Mouse (Mus musculus): Measurements from ENCODE around the gene Rnf180.
"Not testable (repeated sequence)": the region's sequence is repeated elsewhere in the genome, so short reads cannot be mapped to it uniquely, and the experiment has no call there.

Gene Rnf180

DNA sequence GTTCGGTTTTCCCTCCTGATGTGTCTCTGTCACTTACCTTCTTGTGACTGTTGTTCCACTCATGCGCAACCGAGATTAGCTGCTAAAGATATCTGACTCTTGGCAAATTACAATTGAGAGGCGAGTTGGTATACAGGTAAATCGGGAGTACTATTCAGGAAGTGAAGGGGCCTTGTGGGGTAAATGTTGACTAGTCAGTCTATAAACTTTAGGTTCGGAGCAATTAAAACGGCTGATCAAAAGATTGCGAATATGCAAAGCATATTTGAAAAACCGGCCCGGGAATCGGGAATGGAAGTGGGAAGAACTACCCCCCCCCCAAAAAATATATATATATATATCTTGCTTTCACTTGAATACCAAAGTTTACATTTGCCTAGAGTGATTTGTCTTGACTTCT lies at the start of gene Rnf180:
Gene Rnf180 (minus strand): TSS at position 101 of the 400 bp plus-strand sequence.
- no peak for DNase-seq (ENCODE audit: low read depth, low spot score)
- Histone ChIP-seq H3K27me3 (ENCODE audit: control insufficient read depth, insufficient read depth, low read length, poor library complexity, severe bottlenecking) (no peaks in the 10 kb centered on the region), H3K36me3 (ENCODE audit: control insufficient read depth, insufficient read depth, low read length, poor library complexity, severe bottlenecking) (no peaks in the 10 kb centered on the region)

DNA sequence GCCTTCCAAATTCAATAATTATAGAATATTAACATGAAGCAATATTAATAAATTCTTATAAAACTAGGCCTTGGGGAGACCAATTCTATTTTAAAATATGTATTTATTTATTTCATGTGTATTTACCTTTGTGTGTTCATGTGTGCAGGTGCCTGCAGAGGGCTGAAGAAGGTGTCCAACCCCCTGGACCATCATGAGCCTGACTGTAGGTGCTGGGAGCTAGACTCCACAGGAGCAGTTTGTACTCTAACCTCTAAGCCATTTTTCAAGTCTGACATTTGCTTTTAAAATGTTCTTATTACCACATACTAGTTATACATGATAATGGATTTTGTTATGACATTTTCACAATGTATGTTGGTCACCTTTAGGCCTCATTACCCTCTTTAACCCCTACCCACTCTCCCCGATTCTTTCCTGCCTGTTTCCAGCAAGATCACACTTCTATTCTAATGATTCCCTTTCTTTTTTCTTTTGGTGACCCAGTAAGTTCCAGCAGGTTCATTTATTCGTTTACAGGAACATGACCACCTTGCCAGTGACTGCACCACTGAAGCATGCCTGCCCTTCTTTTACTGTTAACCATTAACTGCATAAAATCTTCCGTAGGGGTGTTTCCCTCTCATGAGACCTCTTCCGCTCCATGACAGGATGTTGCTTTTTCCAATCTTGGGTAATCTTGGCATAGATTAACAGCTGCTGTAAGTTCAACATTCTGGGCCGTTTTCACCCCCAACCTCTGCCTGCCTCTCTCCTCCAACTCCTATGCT lies 36.8 kb upstream of the Rnf180 start:
- no peaks in the 10 kb centered on the region for H3K36me3 ChIP-seq (ENCODE audit: control insufficient read depth, insufficient read depth, low read length, poor library complexity, severe bottlenecking)
- no peak for DNase-seq (ENCODE audit: low read depth, low spot score)
- H3K27me3 ChIP-seq (ENCODE audit: control insufficient read depth, insufficient read depth, low read length, poor library complexity, severe bottlenecking) = no peaks in the 10 kb centered on the region

DNA sequence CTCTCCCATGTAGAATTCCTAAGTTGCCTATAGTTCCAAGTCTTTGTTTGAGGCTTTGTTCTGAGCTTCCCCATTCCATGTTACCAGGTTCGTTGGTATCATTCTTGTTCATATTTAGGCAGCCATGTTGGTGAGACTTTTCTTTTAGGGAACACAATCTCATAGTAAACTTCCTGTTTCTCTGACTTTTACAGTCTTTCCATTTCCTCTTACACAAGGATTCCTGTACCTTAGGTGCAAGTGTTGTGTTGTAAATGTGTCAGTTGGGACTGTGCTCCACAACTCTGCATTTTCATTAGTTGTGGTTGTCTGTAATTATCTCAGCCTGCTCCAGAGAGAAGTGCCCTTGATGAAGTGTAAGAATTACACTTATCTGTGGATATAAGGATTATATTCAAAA lies 32.3 kb upstream of the Rnf180 start:
- no peaks in the 10 kb centered on the region for H3K27me3 ChIP-seq (ENCODE audit: control insufficient read depth, insufficient read depth, low read length, poor library complexity, severe bottlenecking)
- no peak for DNase-seq (ENCODE audit: low read depth, low spot score)

DNA sequence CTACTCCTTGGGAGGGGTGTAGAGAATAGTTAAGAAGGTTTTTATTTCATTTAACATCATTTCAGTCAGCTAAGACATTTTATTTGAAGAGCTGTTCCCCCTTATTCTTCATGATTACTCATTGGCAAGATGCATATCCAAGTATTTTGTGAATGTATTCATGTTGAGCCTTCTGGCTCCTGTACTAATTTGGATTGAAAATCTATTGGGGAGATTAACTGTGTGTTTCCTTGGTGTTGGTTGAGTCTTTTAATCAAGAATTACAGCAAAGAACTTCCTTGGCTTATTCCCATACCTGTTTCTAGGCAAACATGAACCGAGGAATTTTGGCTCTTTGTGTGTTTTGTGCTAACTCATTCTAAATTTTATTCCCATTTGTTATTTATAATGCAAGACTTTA lies 22.3 kb upstream of the Rnf180 start:
- DNase-seq (ENCODE audit: low read depth, low spot score) = no peak
- no peaks in the 10 kb centered on the region for H3K27me3 ChIP-seq (ENCODE audit: control insufficient read depth, insufficient read depth, low read length, poor library complexity, severe bottlenecking)
- H3K36me3 ChIP-seq (ENCODE audit: control insufficient read depth, insufficient read depth, low read length, poor library complexity, severe bottlenecking) = no peaks in the 10 kb centered on the region

More for the DNA sequence above, 32.3 kb upstream of the Rnf180 start:
- no peaks in the 10 kb centered on the region for H3K36me3 ChIP-seq (ENCODE audit: control insufficient read depth, insufficient read depth, low read length, poor library complexity, severe bottlenecking)

DNA sequence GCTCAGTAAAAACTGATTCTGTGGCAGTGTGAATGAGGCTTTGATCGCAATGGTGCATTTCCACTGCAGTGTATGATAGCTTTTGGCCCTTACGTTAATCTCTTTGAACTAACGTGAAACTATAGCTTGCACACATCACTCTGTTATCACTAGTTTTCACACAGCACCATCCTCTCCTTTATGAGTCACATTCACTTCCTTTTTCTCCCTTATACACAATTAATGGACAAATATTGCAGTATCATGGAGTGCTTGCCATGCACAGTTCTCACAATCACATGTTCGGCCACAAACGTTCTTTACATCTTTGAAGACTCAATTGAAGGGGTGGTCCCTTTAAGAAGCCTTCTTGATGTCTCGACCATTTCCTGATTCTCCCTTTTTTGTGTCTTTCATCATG lies 21.4 kb upstream of the Rnf180 start:
- no peaks in the 10 kb centered on the region for H3K27me3 ChIP-seq (ENCODE audit: control insufficient read depth, insufficient read depth, low read length, poor library complexity, severe bottlenecking)
- H3K36me3 ChIP-seq (ENCODE audit: control insufficient read depth, insufficient read depth, low read length, poor library complexity, severe bottlenecking) = no peaks in the 10 kb centered on the region
- no peak for DNase-seq (ENCODE audit: low read depth, low spot score)

DNA sequence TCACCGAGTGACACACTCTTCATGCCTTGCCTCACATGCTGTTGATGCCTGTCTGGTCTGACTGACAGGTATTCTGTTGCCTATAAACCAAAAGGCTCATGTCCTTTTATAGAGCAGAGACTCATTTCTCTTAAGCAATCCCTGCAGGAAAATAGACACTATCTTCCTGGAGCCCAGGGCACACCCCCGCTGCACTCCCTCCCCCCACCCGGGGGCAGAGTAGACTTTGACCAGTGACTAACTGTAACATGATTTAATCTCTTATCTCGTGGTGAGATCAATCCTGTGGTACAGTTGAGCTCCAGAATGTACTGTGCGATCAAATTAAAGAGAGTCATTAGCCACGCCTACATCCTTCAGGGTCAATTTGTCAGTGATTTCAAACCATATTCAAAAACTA lies 18.1 kb upstream of the Rnf180 start:
- Histone ChIP-seq H3K36me3 (ENCODE audit: control insufficient read depth, insufficient read depth, low read length, poor library complexity, severe bottlenecking) (no peaks in the 10 kb centered on the region), H3K27me3 (ENCODE audit: control insufficient read depth, insufficient read depth, low read length, poor library complexity, severe bottlenecking) (no peaks in the 10 kb centered on the region)
- no peak for DNase-seq (ENCODE audit: low read depth, low spot score)

DNA sequence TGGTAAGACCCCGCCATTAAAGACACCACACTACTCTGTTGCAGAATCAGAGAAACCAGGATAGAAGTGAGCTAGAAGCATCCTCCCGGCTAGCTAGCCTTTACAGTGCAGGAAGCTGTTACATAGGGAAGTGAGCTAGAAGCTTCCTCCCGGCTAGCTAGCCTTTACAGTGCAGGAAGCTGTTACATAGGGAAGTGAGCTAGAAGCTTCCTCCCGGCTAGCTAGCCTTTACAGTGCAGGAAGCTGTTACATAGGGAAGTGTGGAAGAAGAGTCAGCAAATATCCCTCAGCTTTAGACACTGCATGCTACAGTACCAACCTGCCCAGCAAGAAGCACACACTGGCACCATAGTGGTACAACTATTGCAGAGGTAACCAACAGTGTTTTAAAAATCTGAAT lies 15.9 kb upstream of the Rnf180 start:
- not testable (repeated sequence) for H3K36me3 ChIP-seq (ENCODE audit: control insufficient read depth, insufficient read depth, low read length, poor library complexity, severe bottlenecking)

DNA sequence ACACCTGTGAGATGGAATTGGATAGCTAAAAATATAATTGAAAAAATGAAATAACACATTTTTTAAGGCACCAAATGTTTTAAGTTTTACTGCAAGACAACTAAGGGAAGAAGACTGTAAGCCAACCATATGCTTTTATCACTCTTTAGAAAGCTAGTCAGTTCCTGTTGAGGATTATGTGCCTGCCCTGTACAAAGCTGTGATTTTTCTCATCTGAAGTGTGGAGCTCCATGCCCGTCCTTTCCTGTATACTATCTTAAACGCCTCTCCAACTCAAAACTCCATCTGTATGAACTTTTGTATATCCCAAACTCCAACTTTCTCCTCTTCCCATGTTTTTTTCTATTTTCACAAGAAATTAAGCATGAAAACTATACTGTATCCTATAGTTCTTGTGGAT lies 10.9 kb upstream of the Rnf180 start:
- DNase-seq (ENCODE audit: low read depth, low spot score) = no peak
- no peaks in the 10 kb centered on the region for H3K36me3 ChIP-seq (ENCODE audit: control insufficient read depth, insufficient read depth, low read length, poor library complexity, severe bottlenecking)

More for the DNA sequence above, 15.9 kb upstream of the Rnf180 start:
- not testable (repeated sequence) for H3K27me3 ChIP-seq (ENCODE audit: control insufficient read depth, insufficient read depth, low read length, poor library complexity, severe bottlenecking); DNase-seq (ENCODE audit: low read depth, low spot score)

DNA sequence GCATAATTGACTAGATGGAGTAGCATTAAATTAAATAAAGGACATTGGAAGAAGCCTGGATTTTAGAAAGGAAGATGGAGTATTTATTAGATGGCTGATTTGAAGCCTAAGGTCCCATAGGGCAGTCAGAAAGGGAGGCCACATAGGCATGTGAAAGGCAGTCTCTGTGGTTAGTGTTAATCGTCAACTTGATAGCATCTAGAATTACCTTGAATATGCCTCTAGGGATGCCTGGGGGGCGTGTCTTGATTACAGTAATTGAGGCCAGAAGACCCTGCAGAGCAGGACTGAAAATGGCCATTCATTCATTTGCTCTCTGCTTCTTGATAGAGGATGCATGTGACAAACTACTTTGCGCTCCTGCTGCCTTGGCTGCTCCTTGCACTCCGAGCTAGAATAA lies 9.4 kb upstream of the Rnf180 start:
- Histone ChIP-seq H3K36me3 (ENCODE audit: control insufficient read depth, insufficient read depth, low read length, poor library complexity, severe bottlenecking) (no peaks in the 10 kb centered on the region), H3K27me3 (ENCODE audit: control insufficient read depth, insufficient read depth, low read length, poor library complexity, severe bottlenecking) (no peaks in the 10 kb centered on the region)
- DNase-seq (ENCODE audit: low read depth, low spot score) = no peak

More for the DNA sequence above, 10.9 kb upstream of the Rnf180 start:
- H3K27me3 ChIP-seq (ENCODE audit: control insufficient read depth, insufficient read depth, low read length, poor library complexity, severe bottlenecking) = no peaks in the 10 kb centered on the region

DNA sequence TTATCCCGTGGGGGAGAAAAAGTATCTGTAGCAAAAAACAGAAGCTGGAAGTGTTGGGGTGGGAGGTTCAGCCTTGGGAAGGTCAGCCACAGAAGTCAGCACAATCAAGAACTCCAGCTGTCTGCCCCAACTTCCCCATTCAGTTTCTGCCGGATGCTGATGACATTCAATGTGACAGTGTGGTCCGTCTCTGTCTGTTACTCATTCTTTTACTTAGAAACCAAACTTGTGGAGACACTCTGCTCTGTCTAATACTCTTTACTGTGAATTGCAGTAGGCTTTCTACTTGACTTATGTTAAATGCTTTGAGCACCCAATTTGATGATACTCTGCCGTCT lies 5.4 kb upstream of the Rnf180 start:
- Histone ChIP-seq H3K36me3 (ENCODE audit: control insufficient read depth, insufficient read depth, low read length, poor library complexity, severe bottlenecking) (no peaks in the 10 kb centered on the region), H3K27me3 (ENCODE audit: control insufficient read depth, insufficient read depth, low read length, poor library complexity, severe bottlenecking) (no peaks in the 10 kb centered on the region)
- peak; percentile 8 for DNase-seq (ENCODE audit: low read depth, low spot score)

DNA sequence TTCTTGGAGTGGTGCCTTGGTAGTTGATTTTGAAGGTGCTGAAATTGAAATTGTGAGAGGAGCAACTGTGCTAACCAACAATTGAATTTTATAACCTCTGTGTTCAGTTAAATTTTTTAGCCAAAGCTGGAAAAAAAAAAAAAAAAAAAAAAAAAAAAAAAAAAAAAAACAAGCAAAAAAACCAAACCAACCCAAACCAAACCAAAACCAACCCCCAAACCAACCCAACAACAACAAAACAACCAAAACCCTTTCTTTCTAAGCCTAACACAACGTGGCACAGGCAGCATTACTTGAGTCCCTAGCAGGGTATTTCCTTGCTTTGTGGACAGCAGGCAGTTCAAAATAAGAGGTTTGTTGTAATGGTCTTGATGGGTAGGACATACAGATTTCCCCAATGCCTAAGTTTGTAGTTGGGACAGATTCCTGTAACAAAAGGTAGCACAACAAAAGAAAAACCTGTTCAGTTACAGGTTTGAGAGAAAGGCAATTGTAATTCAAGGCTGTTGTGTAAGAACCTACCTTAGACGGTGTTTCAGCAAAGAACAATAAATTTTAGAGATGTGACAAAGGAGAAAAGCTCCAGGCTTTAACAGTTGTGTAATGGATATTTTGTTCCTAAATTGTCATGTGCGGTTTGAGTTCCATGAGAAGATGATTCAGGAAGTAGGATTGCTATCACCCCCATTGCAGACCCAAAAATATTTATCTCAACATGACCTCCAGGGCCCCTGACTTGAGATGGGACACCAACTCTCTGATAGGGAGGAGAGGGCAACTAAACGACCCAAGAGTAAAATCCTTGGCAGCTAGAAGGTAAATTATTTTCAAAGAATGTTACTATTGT lies 4.8 kb upstream of the Rnf180 start:
- no peaks in the 10 kb centered on the region for H3K27me3 ChIP-seq (ENCODE audit: control insufficient read depth, insufficient read depth, low read length, poor library complexity, severe bottlenecking)
- no peaks in the 10 kb centered on the region for H3K36me3 ChIP-seq (ENCODE audit: control insufficient read depth, insufficient read depth, low read length, poor library complexity, severe bottlenecking)
- DNase-seq (ENCODE audit: low read depth, low spot score) = no peak

DNA sequence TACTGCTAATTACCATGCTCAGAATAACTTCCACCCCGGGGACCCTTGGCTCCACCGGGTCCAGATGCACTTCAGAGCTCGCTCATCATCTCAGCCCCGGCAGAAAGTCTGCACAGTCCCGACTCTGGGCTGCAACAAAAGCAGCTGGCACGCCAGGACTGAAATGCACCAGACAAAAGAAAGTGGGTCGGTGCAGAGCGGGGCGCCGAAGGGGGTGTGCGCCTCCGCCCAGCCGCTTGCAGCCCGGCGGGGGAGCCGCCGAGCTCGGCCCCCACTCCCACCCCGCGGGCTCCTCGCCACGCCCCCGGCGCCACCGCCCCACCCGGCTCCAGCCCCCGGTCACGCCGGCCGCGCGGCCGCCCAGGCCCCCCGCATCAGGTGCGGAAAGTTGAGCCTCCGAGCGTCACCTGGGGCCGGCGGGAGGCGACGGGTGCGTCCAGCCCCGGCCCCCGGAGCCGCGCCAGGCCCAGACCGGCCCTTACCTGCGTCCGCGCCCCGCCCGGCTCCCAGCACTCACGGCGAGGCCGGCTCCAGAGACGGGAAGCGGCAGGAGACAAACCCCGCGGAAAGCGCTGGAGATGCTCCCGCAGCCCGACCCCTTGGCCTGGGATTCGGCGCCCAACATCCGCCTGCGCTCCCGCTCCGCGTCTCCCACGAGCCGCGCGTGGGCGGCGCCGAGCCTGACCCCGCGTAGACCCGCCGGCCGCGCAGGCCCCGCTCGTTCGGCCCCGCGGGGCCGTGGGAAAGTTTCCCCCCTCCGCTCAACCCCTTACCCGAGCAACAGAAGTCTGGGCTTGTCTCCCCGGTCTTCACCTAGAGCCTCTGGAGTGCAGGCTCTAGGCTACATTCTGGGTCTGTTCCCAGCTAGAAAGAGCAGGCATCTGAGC lies 591 bp downstream of the Rnf180 start:
- no peaks in the 10 kb centered on the region for H3K36me3 ChIP-seq (ENCODE audit: control insufficient read depth, insufficient read depth, low read length, poor library complexity, severe bottlenecking)
- no peak for DNase-seq (ENCODE audit: low read depth, low spot score)

DNA sequence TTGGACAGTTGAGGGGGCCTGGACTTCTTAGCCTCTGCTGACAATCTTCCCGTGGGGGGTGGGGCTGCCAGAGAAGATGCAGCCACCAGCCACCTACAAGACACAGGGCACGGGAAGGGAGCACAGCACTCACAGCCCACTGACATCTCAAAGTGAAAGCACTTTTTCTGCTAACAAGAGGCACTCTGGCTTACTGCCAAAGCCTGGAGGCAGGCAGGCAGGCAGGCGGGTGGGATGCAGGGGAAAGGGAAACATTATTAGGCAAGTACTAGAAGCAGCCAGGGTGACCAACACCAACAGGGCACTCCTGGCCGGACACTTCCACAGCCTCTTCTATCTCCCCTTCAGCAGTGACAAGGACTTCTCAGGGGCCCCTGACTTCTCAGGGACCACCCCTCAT lies 2.8 kb downstream of the Rnf180 start:
- H3K27me3 ChIP-seq (ENCODE audit: control insufficient read depth, insufficient read depth, low read length, poor library complexity, severe bottlenecking) = no peaks in the 10 kb centered on the region
- no peaks in the 10 kb centered on the region for H3K36me3 ChIP-seq (ENCODE audit: control insufficient read depth, insufficient read depth, low read length, poor library complexity, severe bottlenecking)
- DNase-seq (ENCODE audit: low read depth, low spot score) = no peak

More for the DNA sequence above, 591 bp downstream of the Rnf180 start:
- no peaks in the 10 kb centered on the region for H3K27me3 ChIP-seq (ENCODE audit: control insufficient read depth, insufficient read depth, low read length, poor library complexity, severe bottlenecking)

DNA sequence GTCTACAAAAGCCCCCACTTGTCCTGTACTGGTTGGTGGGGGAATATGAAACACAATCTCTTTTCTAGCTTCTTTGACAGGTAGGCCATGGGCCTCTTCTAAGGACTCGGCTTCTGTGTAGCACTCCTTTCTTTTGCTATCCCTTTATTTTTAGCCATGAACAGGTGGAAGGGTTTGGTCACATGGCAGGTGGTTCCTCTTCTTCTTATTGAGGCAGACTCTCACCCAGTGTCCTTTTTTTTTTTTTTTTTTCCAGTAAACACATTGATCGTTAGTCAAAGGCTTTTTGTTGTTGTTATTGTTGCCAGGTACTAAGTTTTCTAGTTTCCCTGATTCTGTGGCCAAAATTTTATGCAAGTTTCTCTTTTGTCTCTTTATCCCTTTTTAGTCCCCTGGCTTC lies 4.0 kb downstream of the Rnf180 start:
- Histone ChIP-seq H3K27me3 (ENCODE audit: control insufficient read depth, insufficient read depth, low read length, poor library complexity, severe bottlenecking) (no peaks in the 10 kb centered on the region), H3K36me3 (ENCODE audit: control insufficient read depth, insufficient read depth, low read length, poor library complexity, severe bottlenecking) (no peaks in the 10 kb centered on the region)
- no peak for DNase-seq (ENCODE audit: low read depth, low spot score)

DNA sequence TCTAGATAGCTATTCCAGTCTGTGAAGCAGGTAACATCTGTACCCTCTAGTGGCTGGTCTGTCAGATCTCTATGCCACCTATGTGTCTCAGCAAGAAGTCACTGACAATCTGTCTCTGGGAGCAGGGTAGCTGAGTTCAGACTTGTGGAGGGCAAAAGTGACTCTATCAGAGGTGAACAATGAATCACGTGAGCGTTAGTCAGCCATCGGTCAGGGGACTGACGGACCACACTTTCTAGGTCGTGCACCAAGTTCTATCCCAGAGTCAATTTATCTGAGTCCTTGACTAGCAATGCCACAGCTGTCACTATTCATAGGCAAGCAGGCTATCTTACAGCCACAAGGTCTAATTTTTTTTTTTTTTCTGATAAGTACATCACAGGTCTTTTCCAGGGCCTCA lies 4.6 kb downstream of the Rnf180 start:
- Histone ChIP-seq H3K27me3 (ENCODE audit: control insufficient read depth, insufficient read depth, low read length, poor library complexity, severe bottlenecking) (no peaks in the 10 kb centered on the region), H3K36me3 (ENCODE audit: control insufficient read depth, insufficient read depth, low read length, poor library complexity, severe bottlenecking) (no peaks in the 10 kb centered on the region)
- DNase-seq (ENCODE audit: low read depth, low spot score) = no peak

Data from splenic B cell, adult 2 months (primary cell).